Mouse (Mus musculus): ENCODE measurements around the gene Rasl11b. TPM values are rescaled to one million over a fixed set of nuclear protein-coding genes. Genes with fewer than 3 reads are reported as not detected.

Gene Rasl11b
- polyA plus RNA-seq, 1 experiment from 2014 or later = 101 TPM

- WGBS = 44% methylated on average over 11 of the region's 11 CpGs
- Histone ChIP-seq H3K9me3 (replicated peaks) (no peaks in the 10 kb centered on the region), H3K36me3 (peaks cover 23% of the 10 kb centered on the region), H3K27ac (peak overlapping the region; percentile 92), H3K4me2 (peak overlapping the region; percentile 97), H3K4me3 (peak overlapping the region; percentile 98), H3K9ac (peak overlapping the region; percentile 99), H3K27me3 (no peaks in the 10 kb centered on the region), H3K4me1 (replicated peaks) (peaks cover 66% of the 10 kb centered on the region)
- no peak for ATAC-seq (replicated peaks; ENCODE audit: insufficient number of reproducible peaks, insufficient read depth, low FRiP score, low read depth)
These were observed 3.4 kb downstream of the Rasl11b start for GRCm38 (mm10) chr5:74198446-74198845.

- Histone ChIP-seq H3K27me3 (no peaks in the 10 kb centered on the region), H3K4me1 (replicated peaks) (peaks cover 55% of the 10 kb centered on the region), H3K9ac (no peak overlapping the region)
These were observed 4.7 kb downstream of the Rasl11b start for GRCm38 (mm10) chr5:74199793-74200192.

GRCm38 (mm10) chr5:74200481-74200880 is 5.4 kb downstream of the Rasl11b start:
- no peak for ATAC-seq (replicated peaks; ENCODE audit: insufficient number of reproducible peaks, insufficient read depth, low FRiP score, low read depth)
- Histone ChIP-seq H3K4me1 (replicated peaks) (peaks cover 56% of the 10 kb centered on the region), H3K27me3 (no peaks in the 10 kb centered on the region), H3K4me2 (no peak overlapping the region; the same call in 1 of the 2 replicates), H3K4me3 (no peak overlapping the region), H3K27ac (peak overlapping the region; percentile 64), H3K9me3 (replicated peaks) (no peaks in the 10 kb centered on the region), H3K36me3 (peaks cover 23% of the 10 kb centered on the region), H3K9ac (peak overlapping the region; percentile 14; the same call in 1 of the 2 replicates)
- 60% methylated on average over 8 of the region's 8 CpGs for WGBS

More at GRCm38 (mm10) chr5:74199793-74200192, 4.7 kb downstream of the Rasl11b start:
- 63% methylated on average over 13 of the region's 13 CpGs for WGBS
- Histone ChIP-seq H3K4me2 (peak overlapping the region; percentile 97; the same call in 1 of the 2 replicates), H3K36me3 (peaks cover 23% of the 10 kb centered on the region), H3K9me3 (replicated peaks) (no peaks in the 10 kb centered on the region), H3K4me3 (no peak overlapping the region), H3K27ac (peak overlapping the region; percentile 64)
- ATAC-seq (replicated peaks; ENCODE audit: insufficient number of reproducible peaks, insufficient read depth, low FRiP score, low read depth) = no peak

DNA sequence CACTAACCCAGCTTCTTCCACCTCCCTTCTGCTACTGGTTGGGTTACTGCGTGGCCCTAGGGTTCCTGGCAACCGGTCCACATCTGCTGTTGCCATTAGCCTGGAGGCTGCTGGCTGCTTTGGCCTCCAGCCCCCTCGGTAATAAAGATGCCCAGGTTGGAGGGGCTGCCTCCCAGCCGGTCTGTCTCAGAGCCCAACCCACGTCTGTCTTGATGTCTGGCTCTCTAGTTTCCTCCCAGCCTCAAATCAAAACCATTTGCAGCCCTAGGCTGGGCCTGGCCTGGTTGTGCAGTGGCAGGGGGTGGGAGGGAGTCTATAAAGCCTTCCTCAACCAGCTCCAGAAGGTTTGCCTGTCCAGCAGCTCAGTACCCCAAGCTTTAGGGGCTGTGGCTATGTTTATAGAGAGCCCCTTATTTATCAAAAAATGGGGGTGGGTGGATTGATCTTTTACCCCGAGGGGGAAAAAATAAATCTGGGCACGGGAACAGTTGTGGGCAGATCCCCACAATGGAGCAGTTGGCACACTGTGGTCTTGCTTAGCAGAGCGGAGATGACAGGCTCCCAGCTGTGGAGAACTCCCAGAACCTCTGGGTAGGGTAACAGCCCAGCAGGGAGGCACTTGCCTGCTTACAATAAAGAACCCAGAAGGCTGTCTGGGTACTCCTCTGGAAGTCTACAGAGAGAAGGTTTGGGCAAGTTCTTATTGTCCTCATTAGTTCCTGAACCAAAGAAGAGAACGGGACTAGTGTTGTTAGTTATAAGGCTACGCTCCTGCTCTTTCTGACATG is 6.7 kb downstream of the Rasl11b start:
- H3K4me3 ChIP-seq = no peak overlapping the region
- H3K9me3 ChIP-seq (replicated peaks) = no peaks in the 10 kb centered on the region
- H3K4me2 ChIP-seq = no peak overlapping the region
- peak overlapping the region; percentile 64 for H3K27ac ChIP-seq
- no peak; the same call in 1 of the 2 replicates for ATAC-seq (replicated peaks; ENCODE audit: insufficient number of reproducible peaks, insufficient read depth, low FRiP score, low read depth)
- peaks cover 23% of the 10 kb centered on the region for H3K36me3 ChIP-seq
- H3K27me3 ChIP-seq = no peaks in the 10 kb centered on the region
- 59% methylated on average over 10 of the region's 10 CpGs for WGBS
- H3K4me1 ChIP-seq (replicated peaks) = peaks cover 66% of the 10 kb centered on the region
- no peak overlapping the region for H3K9ac ChIP-seq

DNA sequence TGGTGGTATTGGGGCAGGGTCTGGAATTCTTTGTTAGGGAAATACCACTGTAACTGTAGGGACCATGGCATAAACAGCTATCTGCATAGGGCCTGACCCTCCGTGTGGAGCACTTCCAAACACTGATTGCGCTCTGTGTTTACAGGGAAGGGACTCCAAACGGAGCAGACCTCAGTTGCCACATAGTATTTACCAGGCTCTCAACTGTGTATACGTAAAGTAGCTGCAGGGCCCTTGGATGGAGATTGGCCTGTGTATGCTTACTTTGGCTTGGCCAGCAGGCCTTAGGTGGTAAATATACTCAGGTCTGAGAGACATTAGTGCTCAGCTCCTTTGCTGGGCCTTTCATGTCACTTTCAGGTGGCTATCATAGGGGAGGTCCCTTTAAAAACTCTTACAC is 7.4 kb downstream of the Rasl11b start:
- H3K27ac ChIP-seq = peak overlapping the region; percentile 64; the same call in 1 of the 2 replicates
- ATAC-seq (replicated peaks; ENCODE audit: insufficient number of reproducible peaks, insufficient read depth, low FRiP score, low read depth) = no peak
- no peaks in the 10 kb centered on the region for H3K27me3 ChIP-seq
- H3K9ac ChIP-seq = no peak overlapping the region
- H3K36me3 ChIP-seq = peaks cover 19% of the 10 kb centered on the region
- WGBS = 81% methylated on average over 4 of the region's 4 CpGs
- peaks cover 66% of the 10 kb centered on the region for H3K4me1 ChIP-seq (replicated peaks)
- no peak overlapping the region for H3K4me2 ChIP-seq
- H3K9me3 ChIP-seq (replicated peaks) = no peaks in the 10 kb centered on the region
- no peak overlapping the region for H3K4me3 ChIP-seq

DNA sequence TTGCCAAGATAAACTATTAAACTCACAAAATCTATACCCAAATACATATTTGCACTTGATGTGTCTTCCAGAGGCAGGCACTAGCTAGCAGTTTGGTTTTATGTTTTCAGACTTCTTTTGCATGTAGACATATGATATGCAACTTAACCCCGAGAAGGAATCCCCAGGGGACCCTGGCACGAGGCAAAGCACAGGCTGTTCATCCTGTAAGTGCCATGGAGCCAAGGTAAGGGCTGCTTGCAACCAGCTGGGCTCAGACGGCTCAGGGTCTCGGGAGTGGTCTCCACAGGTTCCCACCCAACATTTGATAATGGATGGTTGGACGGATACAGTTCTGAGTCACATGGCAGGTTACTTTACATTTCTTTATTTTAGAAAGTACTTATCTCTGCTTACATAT is 9.4 kb downstream of the Rasl11b start:
- WGBS = 72% methylated on average over 5 of the region's 5 CpGs
- Histone ChIP-seq H3K4me1 (replicated peaks) (peaks cover 58% of the 10 kb centered on the region), H3K9me3 (replicated peaks) (no peaks in the 10 kb centered on the region), H3K9ac (no peak overlapping the region), H3K27ac (no peak overlapping the region), H3K4me2 (no peak overlapping the region), H3K27me3 (no peaks in the 10 kb centered on the region), H3K4me3 (no peak overlapping the region), H3K36me3 (peaks cover 4% of the 10 kb centered on the region)
- no peak for ATAC-seq (replicated peaks; ENCODE audit: insufficient number of reproducible peaks, insufficient read depth, low FRiP score, low read depth)

- Histone ChIP-seq H3K4me3 (no peak overlapping the region), H3K27ac (peak overlapping the region; percentile 89), H3K36me3 (no peaks in the 10 kb centered on the region), H3K9me3 (replicated peaks) (no peaks in the 10 kb centered on the region), H3K4me2 (0 out of 2 replicates have a peak overlapping the region, but pooled peaks have one; percentile 2), H3K27me3 (no peaks in the 10 kb centered on the region), H3K9ac (no peak overlapping the region), H3K4me1 (replicated peaks) (peaks cover 56% of the 10 kb centered on the region)
- WGBS = 25% methylated on average over 8 of the region's 8 CpGs
- ATAC-seq (replicated peaks; ENCODE audit: insufficient number of reproducible peaks, insufficient read depth, low FRiP score, low read depth) = no peak
These were observed 10.4 kb downstream of the Rasl11b start for GRCm38 (mm10) chr5:74205509-74205908.

DNA sequence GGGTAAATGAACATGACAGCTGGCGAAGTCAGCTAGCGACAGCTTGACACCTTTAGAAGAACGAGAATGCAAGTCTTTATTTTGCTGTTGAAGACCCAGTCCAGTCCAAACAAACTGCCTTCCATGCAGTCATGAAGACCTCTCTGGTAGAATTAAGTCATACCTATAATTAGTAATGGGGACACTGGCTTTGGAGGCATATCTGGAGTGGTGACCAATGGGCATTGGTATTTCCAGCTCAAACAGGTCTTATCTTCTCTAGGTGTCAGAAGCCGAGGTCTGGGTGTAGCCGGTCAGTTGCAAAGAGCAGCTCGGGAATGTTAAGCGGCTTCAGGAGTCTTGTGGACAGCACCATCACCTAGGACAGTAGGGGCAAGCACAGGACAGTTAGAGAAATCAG is 11.0 kb downstream of the Rasl11b start:
- Histone ChIP-seq H3K27me3 (no peaks in the 10 kb centered on the region), H3K9me3 (replicated peaks) (no peaks in the 10 kb centered on the region), H3K27ac (peak overlapping the region; percentile 89), H3K4me1 (replicated peaks) (peaks cover 53% of the 10 kb centered on the region), H3K36me3 (no peaks in the 10 kb centered on the region), H3K9ac (no peak overlapping the region), H3K4me2 (peak overlapping the region; percentile 12; the same call in 1 of the 2 replicates), H3K4me3 (no peak overlapping the region)
- 31% methylated on average over 7 of the region's 7 CpGs for WGBS
- peak; percentile 75 for ATAC-seq (replicated peaks; ENCODE audit: insufficient number of reproducible peaks, insufficient read depth, low FRiP score, low read depth)

DNA sequence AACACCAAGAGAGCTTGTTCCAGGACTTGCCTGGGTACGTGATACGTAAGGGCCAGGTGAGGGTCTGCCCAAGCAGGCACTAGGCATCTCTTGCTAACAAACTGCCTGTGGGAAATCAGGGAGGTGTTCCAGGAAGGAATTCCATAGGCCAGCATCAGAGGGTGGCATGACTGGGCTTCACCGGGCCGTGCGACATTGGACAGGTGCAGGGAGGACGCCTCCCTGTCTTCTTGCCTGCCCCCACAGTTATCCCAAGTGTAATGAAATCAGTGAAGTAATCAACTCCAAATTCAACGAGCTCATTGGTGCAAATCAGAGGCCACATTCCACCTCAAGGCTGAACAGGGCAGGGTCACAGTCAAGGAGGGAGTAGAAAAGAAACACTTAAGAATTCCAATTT is 11.6 kb downstream of the Rasl11b start:
- WGBS = 74% methylated on average over 7 of the region's 7 CpGs
- Histone ChIP-seq H3K4me2 (peak overlapping the region; percentile 12; the same call in 1 of the 2 replicates), H3K27ac (peak overlapping the region; percentile 89)

DNA sequence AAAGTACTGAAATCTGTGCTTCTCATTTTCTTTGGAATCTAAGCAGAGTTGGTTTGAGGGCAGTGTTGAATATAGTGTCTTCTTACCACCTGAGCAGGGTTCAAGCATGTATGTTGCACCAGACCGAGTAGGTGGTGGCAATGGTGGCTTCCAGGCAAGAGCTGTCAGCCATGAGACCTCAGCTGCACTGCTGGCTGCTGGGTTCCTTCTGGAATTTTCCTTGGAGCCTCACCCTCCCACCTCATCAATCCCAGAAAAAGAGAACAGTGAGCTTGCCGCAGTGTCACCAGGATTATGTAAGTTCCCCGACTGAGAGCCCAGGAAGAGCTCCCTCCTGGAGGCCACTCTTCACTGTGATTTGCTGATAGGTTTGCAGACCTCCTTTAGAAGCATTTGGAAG is 12.1 kb downstream of the Rasl11b start:
- no peak overlapping the region for H3K4me2 ChIP-seq
- no peaks in the 10 kb centered on the region for H3K9me3 ChIP-seq (replicated peaks)
- no peak for ATAC-seq (replicated peaks; ENCODE audit: insufficient number of reproducible peaks, insufficient read depth, low FRiP score, low read depth)
- peaks cover 49% of the 10 kb centered on the region for H3K4me1 ChIP-seq (replicated peaks)
- H3K4me3 ChIP-seq = no peak overlapping the region
- WGBS = 68% methylated on average over 3 of the region's 3 CpGs
- no peaks in the 10 kb centered on the region for H3K27me3 ChIP-seq
- H3K9ac ChIP-seq = no peak overlapping the region
- H3K36me3 ChIP-seq = no peaks in the 10 kb centered on the region
- H3K27ac ChIP-seq = peak overlapping the region; percentile 61; the same call in 1 of the 2 replicates

More for the DNA sequence above, 11.6 kb downstream of the Rasl11b start:
- no peak for ATAC-seq (replicated peaks; ENCODE audit: insufficient number of reproducible peaks, insufficient read depth, low FRiP score, low read depth)
- Histone ChIP-seq H3K27me3 (no peaks in the 10 kb centered on the region), H3K4me3 (no peak overlapping the region), H3K9ac (no peak overlapping the region), H3K9me3 (replicated peaks) (no peaks in the 10 kb centered on the region), H3K36me3 (no peaks in the 10 kb centered on the region), H3K4me1 (replicated peaks) (peaks cover 52% of the 10 kb centered on the region)

DNA sequence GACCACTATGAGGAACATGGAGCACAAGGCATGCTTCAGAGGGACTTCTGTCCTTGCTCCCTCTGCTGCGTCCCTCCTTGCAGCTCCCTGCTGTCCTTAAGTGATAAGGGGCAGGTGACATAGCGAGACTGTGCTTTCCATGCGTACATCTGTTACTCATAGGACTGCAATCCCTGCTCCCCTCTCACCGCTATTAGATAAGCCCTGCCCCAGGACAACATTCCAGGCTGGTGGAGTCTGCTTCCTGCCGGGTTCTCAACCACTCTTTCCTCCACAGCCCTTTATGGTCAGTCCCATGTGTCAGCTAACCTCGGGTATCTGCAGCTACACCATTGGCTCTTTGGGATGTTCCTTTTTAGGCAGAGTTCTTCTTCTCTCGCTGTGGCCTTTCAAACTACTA is 13.4 kb downstream of the Rasl11b start:
- Histone ChIP-seq H3K9ac (no peak overlapping the region), H3K4me2 (no peak overlapping the region), H3K9me3 (replicated peaks) (no peaks in the 10 kb centered on the region), H3K36me3 (no peaks in the 10 kb centered on the region), H3K4me3 (no peak overlapping the region), H3K4me1 (replicated peaks) (peaks cover 53% of the 10 kb centered on the region), H3K27me3 (no peaks in the 10 kb centered on the region), H3K27ac (peak overlapping the region; percentile 61)
- 20% methylated on average over 7 of the region's 7 CpGs for WGBS
- ATAC-seq (replicated peaks; ENCODE audit: insufficient number of reproducible peaks, insufficient read depth, low FRiP score, low read depth) = peak; percentile 58
